Mouse (Mus musculus) myocyte (in vitro differentiated cells): ENCODE data around the gene Crip1.

Experiments used
- CEBPB ChIP-seq: IDR thresholded peaks from 2 replicates; pipeline ENCODE4 v1.6.1; 2011; ENCODE audit warnings: mild to moderate bottlenecking, moderate library complexity; ENCODE audit not compliant: poor library complexity, insufficient read depth, severe bottlenecking
- E2F4 ChIP-seq: IDR thresholded peaks from one replicate; pipeline ENCODE4 v1.6.1; 2011; ENCODE audit warnings: mild to moderate bottlenecking, control low read depth, moderate library complexity; ENCODE audit not compliant: insufficient read depth
- POLR2A ChIP-seq: IDR thresholded peaks from one replicate; pipeline ENCODE4 v1.6.1; 2011; ENCODE audit warnings: low read depth, mild to moderate bottlenecking, control low read depth, moderate library complexity; ENCODE audit not compliant: insufficient read length

DNA sequence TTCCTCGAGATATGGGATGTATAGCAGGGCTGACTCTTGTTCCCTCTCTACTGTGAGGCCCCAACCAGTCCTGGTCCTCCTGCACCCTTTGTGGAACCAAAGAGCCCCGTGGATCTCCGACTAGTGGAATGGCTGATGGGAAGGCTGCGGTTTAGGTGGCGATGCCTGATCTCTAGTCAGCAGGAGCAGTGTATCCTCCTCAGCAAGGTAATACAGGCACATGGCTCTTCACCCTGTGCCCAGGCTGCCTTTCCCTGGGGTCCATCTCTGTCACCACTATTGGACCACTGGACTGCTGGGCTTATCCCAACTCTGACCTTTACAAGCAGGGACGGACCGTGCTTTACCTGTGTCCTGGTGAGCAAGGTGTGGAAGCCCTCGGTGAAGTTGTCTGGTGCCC, 11.4 kb downstream of the Crip1 start:
- TF ChIP-seq POLR2A (no peak), E2F4 (no peak), CEBPB (no peak)
